Comparison of ENCODE assay signal across 8 mouse cellular contexts in genomic region chr3:96501391-96502115, GRCm38 (mm10). TPM values are rescaled to one million over a fixed set of nuclear protein-coding genes. Genes with fewer than 3 reads are reported as not detected.
A peak's percentile ranks its signal among the peaks of the same experiment; 100 is the strongest.
DNase-seq lines count a peak whose midpoint lies in the region; ATAC-seq and TF ChIP-seq lines count a peak whose summit lies in the region.

No protein-coding gene starts in this region.

- TF ChIP-seq POLR2A in ES-Bruce4 (IDR thresholded peaks at IDR 0.05; ENCODE audit: insufficient read depth, low read length): no peak
- no peak for TF ChIP-seq POLR2A in testis, adult 2 months (IDR thresholded peaks at IDR 0.05; ENCODE audit: control insufficient read depth, low read depth, low read length)

- H3K9me3 ChIP-seq in ES-Bruce4 (replicated peaks; ENCODE audit: control insufficient read depth, insufficient read depth, low read length, poor library complexity, severe bottlenecking): no peaks in the 10 kb centered on the region
- H3K9me3 ChIP-seq in forebrain, embryonic 13.5 days (replicated peaks): no peaks in the 10 kb centered on the region
- no peaks in the 10 kb centered on the region for H3K9me3 ChIP-seq in neural tube, embryonic 14.5 days (ENCODE audit: control insufficient read depth, low read length)

- H3K27me3 ChIP-seq in ES-Bruce4 (ENCODE audit: control insufficient read depth, insufficient read depth, low read length, poor library complexity, severe bottlenecking): no peaks in the 10 kb centered on the region
- no peaks in the 10 kb centered on the region for H3K27me3 ChIP-seq in forebrain, embryonic 13.5 days
- H3K27me3 ChIP-seq in neural tube, embryonic 14.5 days (ENCODE audit: control insufficient read depth, insufficient read depth, low read length): no peaks in the 10 kb centered on the region
- no peaks in the 10 kb centered on the region for H3K27me3 ChIP-seq in testis, adult 2 months (ENCODE audit: control insufficient read depth, insufficient read depth, low read length)

- H3K4me1 ChIP-seq in ES-Bruce4 (ENCODE audit: control insufficient read depth, insufficient read depth, low read length): no peaks in the 10 kb centered on the region
- peaks cover 17% of the 10 kb centered on the region for H3K4me1 ChIP-seq in forebrain, embryonic 13.5 days
- H3K4me1 ChIP-seq in neural tube, embryonic 14.5 days (ENCODE audit: control insufficient read depth, insufficient read depth, low read length): 0 out of 2 replicates have a peak, but pooled peaks cover 8% of the 10 kb centered on the region
- peaks cover 2% of the 10 kb centered on the region; the same call in 1 of the 2 replicates for H3K4me1 ChIP-seq in testis, adult 2 months (ENCODE audit: control insufficient read depth, insufficient read depth, low read length)

- H3K9ac ChIP-seq in ES-Bruce4 (ENCODE audit: low read depth, poor library complexity, severe bottlenecking): peak overlapping the region; percentile 96
- peak overlapping the region; percentile 66 for H3K9ac ChIP-seq in forebrain, embryonic 13.5 days
- H3K9ac ChIP-seq in neural tube, embryonic 14.5 days (replicated peaks; ENCODE audit: low read depth, low read length): peak overlapping the region; percentile 39; the same call in 1 of the 2 replicates

- peak; percentile 84 to 93 for DNase-seq in heart, postnatal 14 days
- peak; percentile 92 for DNase-seq in layer of hippocampus, adult 11-12 months (ENCODE audit: low spot score)
- peak; percentile 84 to 88 for DNase-seq in lung, adult 18-20 months

- H3K4me3 ChIP-seq in ES-Bruce4 (ENCODE audit: low read depth, low read length): peak overlapping the region; percentile 81
- peak overlapping the region; percentile 65 for H3K4me3 ChIP-seq in forebrain, embryonic 13.5 days
- H3K4me3 ChIP-seq in neural tube, embryonic 14.5 days (ENCODE audit: low read depth, low read length): peak overlapping the region; percentile 78
- peak overlapping the region; percentile 68 for H3K4me3 ChIP-seq in testis, adult 2 months (ENCODE audit: control insufficient read depth, low read depth, low read length)

- TF ChIP-seq EP300 in ES-Bruce4 (IDR thresholded peaks at IDR 0.05; ENCODE audit: insufficient read depth, low read depth, low read length): no peak

- intact Hi-C loops in heart, postnatal 14 days (cut with DNase I): loop anchor here (5.0 kb wide), 1 partner anchor 224 kb away; no protein-coding TSS in a partner anchor

- H3K36me3 ChIP-seq in ES-Bruce4 (ENCODE audit: control insufficient read depth, insufficient read depth, low read length, poor library complexity, severe bottlenecking): no peaks in the 10 kb centered on the region
- H3K36me3 ChIP-seq in forebrain, embryonic 13.5 days (ENCODE audit: poor library complexity, severe bottlenecking): no peaks in the 10 kb centered on the region
- H3K36me3 ChIP-seq in neural tube, embryonic 14.5 days (ENCODE audit: control insufficient read depth, insufficient read depth, low read length): no peaks in the 10 kb centered on the region
- H3K36me3 ChIP-seq in testis, adult 2 months (ENCODE audit: control insufficient read depth, insufficient read depth, low read length): no peaks in the 10 kb centered on the region

- ATAC-seq in cerebellum, adult (ENCODE audit: insufficient number of reproducible peaks, low FRiP score, low TSS enrichment): 0 out of 2 replicates have a peak, but pooled peaks have one; percentile 16
- ATAC-seq in forebrain, embryonic 13.5 days: peak; percentile 78
- peak; percentile 79 for ATAC-seq in neural tube, embryonic 14.5 days (ENCODE audit: low read depth)

- H3K4me2 ChIP-seq in forebrain, embryonic 13.5 days: peak overlapping the region; percentile 93
- peak overlapping the region; percentile 97 for H3K4me2 ChIP-seq in neural tube, embryonic 14.5 days (ENCODE audit: low read depth, low read length)

- peak overlapping the region; percentile 63 for H3K27ac ChIP-seq in ES-Bruce4 (ENCODE audit: insufficient read depth, low read length)
- peak overlapping the region; percentile 44 for H3K27ac ChIP-seq in forebrain, embryonic 13.5 days
- 0 out of 2 replicates have a peak overlapping the region, but pooled peaks have one; percentile 23 for H3K27ac ChIP-seq in neural tube, embryonic 14.5 days (ENCODE audit: low read depth, low read length)
- peak overlapping the region; percentile 68 for H3K27ac ChIP-seq in testis, adult 2 months (ENCODE audit: control insufficient read depth, insufficient read depth, low read depth, low read length)

- no peak for TF ChIP-seq CTCF in ES-Bruce4 (IDR thresholded peaks at IDR 0.05; ENCODE audit: low read depth, low read length)
- no peak for TF ChIP-seq CTCF in testis, adult 2 months (IDR thresholded peaks at IDR 0.05; ENCODE audit: control insufficient read depth, insufficient read depth, insufficient replicate concordance, low read depth, low read length)

- 0% methylated on average over 32 of the region's 32 CpGs for WGBS in forebrain, embryonic 13.5 days
- under 1% methylated on average over 32 of the region's 32 CpGs for WGBS in neural tube, embryonic 14.5 days

RNA-seq across cellular contexts. Expression of gene Hfe2, which starts 23.4 kb away (rescaled TPM):
- polyA plus RNA-seq in ES-Bruce4 (2011; ENCODE audit: insufficient read depth, insufficient read length, low read depth, missing spikeins): 0.88 and 1.2 TPM in 2 replicates
- 0.25 and 0.36 TPM in 2 replicates for polyA plus RNA-seq in forebrain, embryonic 13.5 days (2015; fragmentation: Nextera tagmentation; extraction: Ambion mirVana)
- 100 to 1,000 TPM; 219 to 221 TPM for total RNA-seq in heart, postnatal 14 days (2021)
- polyA plus RNA-seq in neural tube, embryonic 14.5 days (2014; fragmentation: Nextera tagmentation; extraction: Ambion mirVana): 1.3 and 2.0 TPM in 2 replicates
- polyA plus RNA-seq in testis, adult 2 months (2012; rRNA removed): 7.8 and 9.0 TPM in 2 replicates

RNA-seq across cellular contexts. Expression of gene BC107364, which starts 49.4 kb away (rescaled TPM):
- polyA plus RNA-seq in ES-Bruce4 (2011; ENCODE audit: insufficient read depth, insufficient read length, low read depth, missing spikeins): 4.6 TPM in 2 replicates
- not detected in 2 replicates for polyA plus RNA-seq in forebrain, embryonic 13.5 days (2015; fragmentation: Nextera tagmentation; extraction: Ambion mirVana)
- not detected for total RNA-seq in heart, postnatal 14 days (2021)
- not detected in 2 replicates for polyA plus RNA-seq in neural tube, embryonic 14.5 days (2014; fragmentation: Nextera tagmentation; extraction: Ambion mirVana)
- 4.7 and 5.5 TPM in 2 replicates for polyA plus RNA-seq in testis, adult 2 months (2012; rRNA removed)

RNA-seq across cellular contexts. Expression of gene Txnip, which starts 56.2 kb away (rescaled TPM):
- 450 and 464 TPM in 2 replicates for polyA plus RNA-seq in ES-Bruce4 (2011; ENCODE audit: insufficient read depth, insufficient read length, low read depth, missing spikeins)
- polyA plus RNA-seq in forebrain, embryonic 13.5 days (2015; fragmentation: Nextera tagmentation; extraction: Ambion mirVana): 49.1 and 51.0 TPM in 2 replicates
- total RNA-seq in heart, postnatal 14 days (2021): 100 to 1,000 TPM; 512 to 552 TPM
- polyA plus RNA-seq in neural tube, embryonic 14.5 days (2014; fragmentation: Nextera tagmentation; extraction: Ambion mirVana): 48.9 and 75.6 TPM in 2 replicates
- polyA plus RNA-seq in testis, adult 2 months (2012; rRNA removed): 73.8 and 75.5 TPM in 2 replicates

Comparison
In these comparisons a context has a peak if more than half of its experiments do, and no peak if none do; other contexts are left out.
1. Peak in every context shown above with its lines: DNase-seq, ATAC-seq, H3K4me3 ChIP-seq and H3K27ac ChIP-seq.
2. H3K9ac ChIP-seq: peak in every context shown above with its lines; median percentile 96 in ES-Bruce4; 66 in forebrain, embryonic 13.5 days; 39 in neural tube, embryonic 14.5 days.
3. ATAC-seq: peak in every context shown above with its lines; median percentile 79 in neural tube, embryonic 14.5 days; 78 in forebrain, embryonic 13.5 days; 16 in cerebellum, adult.